Mouse (Mus musculus): ENCODE measurements around the gene Homez.

- TF ChIP-seq USF1 (IDR thresholded peaks at IDR 0.05; ENCODE audit: low read depth): no peak
- no peak for TF ChIP-seq MAX (IDR thresholded peaks at IDR 0.05; ENCODE audit: low read depth)
- peak; percentile 72 for TF ChIP-seq POLR2AphosphoS2 (IDR thresholded peaks at IDR 0.05; ENCODE audit: insufficient read length, low read depth)
- no peak for TF ChIP-seq E2F4 (IDR thresholded peaks at IDR 0.05; ENCODE audit: insufficient read depth)
- peak; percentile 81 for TF ChIP-seq POLR2A (IDR thresholded peaks at IDR 0.05; ENCODE audit: insufficient read length, low read depth)
- peak in 1 of 3 experiments; percentile 4 for TF ChIP-seq MYOG (IDR thresholded peaks at IDR 0.05; ENCODE audit: control insufficient read depth in 1 of 3, insufficient read depth in 1 of 3, insufficient read length in 2 of 3, low read depth in 2 of 3)
- TF ChIP-seq REST (IDR thresholded peaks at IDR 0.05; ENCODE audit: insufficient read depth, insufficient read length): no peak
- TF ChIP-seq TCF12 (IDR thresholded peaks at IDR 0.05; ENCODE audit: insufficient read depth, poor library complexity, severe bottlenecking): no peak
- TF ChIP-seq CEBPB (IDR thresholded peaks at IDR 0.05; ENCODE audit: insufficient read depth, poor library complexity, severe bottlenecking): no peak
- TF ChIP-seq SRF (IDR thresholded peaks at IDR 0.05; ENCODE audit: control insufficient read depth, insufficient read length, low read depth): no peak
These were observed 7.1 kb downstream of the Homez start for GRCm38 (mm10) chr14:54863501-54864312.

All from myocyte (in vitro differentiated cells).